Mouse (Mus musculus) liver, postnatal 0 days (tissue): ENCODE results near the gene Atp1a3.

Source experiments
- CTCF ChIP-seq: sonication (generic); IDR thresholded peaks from 2 replicates; pipeline ENCODE4 v1.5.1; 2016; ENCODE audit warnings: antibody characterized with exemption, low read depth
- EP300 ChIP-seq: IDR thresholded peaks from 2 replicates; pipeline ENCODE4 v1.6.1; 2016; ENCODE audit warnings: antibody characterized with exemption, low read depth, mild to moderate bottlenecking

GRCm38 (mm10) chr7:24985799-24986198 lies 20.0 kb downstream of the Atp1a3 start:
- peak; percentile 51 for TF ChIP-seq CTCF
- TF ChIP-seq EP300: no peak
